Mouse (Mus musculus): Measurements from ENCODE around the gene Ubl3. TPM values are rescaled to one million over a fixed set of nuclear protein-coding genes. Genes with fewer than 3 reads are reported as not detected.

Ubl3 gene
- polyA plus RNA-seq, 1 experiment from 2014 or later: 81.3 TPM

DNA sequence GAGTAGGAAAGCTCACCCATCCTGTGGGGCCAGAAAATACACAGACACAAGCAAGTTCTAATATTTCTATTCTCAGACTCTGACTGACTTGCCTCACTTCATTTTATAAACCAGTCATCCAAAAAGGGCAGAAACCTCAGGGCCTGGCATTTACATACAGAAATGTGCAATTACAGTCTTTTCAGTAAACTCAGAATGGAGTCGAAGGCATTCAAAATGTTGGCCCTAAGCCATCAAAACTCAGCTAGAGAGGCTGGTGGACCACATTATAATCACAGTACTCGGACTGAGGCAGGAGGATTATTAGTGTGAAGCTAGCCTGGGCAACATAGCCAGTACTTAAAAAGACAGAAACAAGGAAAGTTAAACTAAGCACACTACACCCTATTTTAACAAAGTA is 5.6 kb downstream of the Ubl3 start:
- no peak overlapping the region for H3K4me2 ChIP-seq (ENCODE audit: low read length)
- no peak overlapping the region for H3K27ac ChIP-seq (replicated peaks in 1 of 2; ENCODE audit: control insufficient read depth in 1 of 2, insufficient read depth in 1 of 2, low read depth in 2 of 2, low read length in 2 of 2)
- no peaks in the 10 kb centered on the region for H3K36me3 ChIP-seq (ENCODE audit: control insufficient read depth, insufficient read depth, low read length)
- 48% methylated on average over 2 of the region's 2 CpGs for WGBS
- H3K9ac ChIP-seq (ENCODE audit: low read length): no peak overlapping the region
- peaks cover 16 to 47% of the 10 kb centered on the region in 2 experiments for H3K4me1 ChIP-seq (ENCODE audit: control insufficient read depth in 2 of 2, insufficient read depth in 2 of 2, low read length in 2 of 2)
- no peaks in the 10 kb centered on the region for H3K27me3 ChIP-seq (ENCODE audit: control insufficient read depth, insufficient read depth, low read length)
- H3K9me3 ChIP-seq (ENCODE audit: control insufficient read depth, low read length): no peaks in the 10 kb centered on the region
- ATAC-seq (ENCODE audit: insufficient number of reproducible peaks, insufficient read depth, low FRiP score, low read depth): no peak
- no peak overlapping the region for H3K4me3 ChIP-seq (ENCODE audit: control insufficient read depth in 1 of 2, insufficient read depth in 1 of 2, low read depth in 1 of 2, low read length in 2 of 2)

DNA sequence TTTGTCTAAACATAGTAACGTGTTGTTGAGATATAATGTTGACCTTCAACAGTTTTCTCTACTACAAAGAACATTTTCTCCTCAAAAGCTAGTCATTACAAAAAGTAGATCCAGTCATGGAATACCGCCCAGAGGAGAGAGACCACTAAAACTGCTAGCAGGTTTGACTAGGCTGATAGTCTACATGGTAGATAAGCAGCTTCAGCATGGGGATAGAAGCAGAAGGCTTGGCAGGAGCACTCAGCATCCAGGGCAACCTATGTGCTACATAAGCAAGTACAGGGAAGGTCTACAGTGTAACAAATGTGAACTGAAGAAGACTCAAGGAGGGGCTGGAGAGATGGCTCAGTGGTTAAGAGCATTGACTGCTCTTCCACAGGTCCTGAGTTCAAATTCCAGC is 7.9 kb downstream of the Ubl3 start:
- H3K4me1 ChIP-seq (ENCODE audit: control insufficient read depth in 2 of 2, insufficient read depth in 2 of 2, low read length in 2 of 2): peaks cover 14 to 46% of the 10 kb centered on the region in 2 experiments
- H3K4me3 ChIP-seq (ENCODE audit: control insufficient read depth in 1 of 2, insufficient read depth in 1 of 2, low read depth in 1 of 2, low read length in 2 of 2): no peak overlapping the region
- H3K9ac ChIP-seq (ENCODE audit: low read length): no peak overlapping the region
- WGBS: 79% methylated on average over 2 of the region's 2 CpGs
- no peaks in the 10 kb centered on the region for H3K36me3 ChIP-seq (ENCODE audit: control insufficient read depth, insufficient read depth, low read length)
- H3K27me3 ChIP-seq (ENCODE audit: control insufficient read depth, insufficient read depth, low read length): no peaks in the 10 kb centered on the region
- H3K9me3 ChIP-seq (ENCODE audit: control insufficient read depth, low read length): no peaks in the 10 kb centered on the region
- H3K27ac ChIP-seq (replicated peaks in 1 of 2; ENCODE audit: control insufficient read depth in 1 of 2, insufficient read depth in 1 of 2, low read depth in 2 of 2, low read length in 2 of 2): no peak overlapping the region
- H3K4me2 ChIP-seq (ENCODE audit: low read length): no peak overlapping the region
- ATAC-seq (ENCODE audit: insufficient number of reproducible peaks, insufficient read depth, low FRiP score, low read depth): no peak

DNA sequence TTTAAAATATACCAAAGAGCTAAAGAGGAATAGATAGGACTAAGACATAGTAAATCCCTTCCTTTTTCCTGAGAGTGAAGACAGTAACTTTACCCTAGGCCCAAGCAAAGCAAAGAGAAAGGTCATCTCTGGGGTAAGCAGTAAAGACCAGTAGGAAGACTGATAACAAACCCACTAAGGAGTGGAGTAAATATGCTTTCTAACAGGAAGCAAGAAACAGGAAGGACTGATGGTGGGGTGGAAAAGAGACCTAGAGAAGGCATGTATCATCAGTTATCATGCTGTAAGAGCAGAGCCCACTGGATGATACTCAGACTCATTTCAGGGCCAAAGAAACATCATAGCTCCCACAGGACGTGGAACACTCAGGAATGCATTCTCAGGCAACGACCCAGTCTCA is 10.4 kb downstream of the Ubl3 start:
- Histone ChIP-seq H3K4me1 (ENCODE audit: control insufficient read depth in 2 of 2, insufficient read depth in 2 of 2, low read length in 2 of 2) (peaks cover 6 to 23% of the 10 kb centered on the region in 2 experiments), H3K27ac (replicated peaks in 1 of 2; ENCODE audit: control insufficient read depth in 1 of 2, insufficient read depth in 1 of 2, low read depth in 2 of 2, low read length in 2 of 2) (no peak overlapping the region), H3K9ac (ENCODE audit: low read length) (no peak overlapping the region), H3K9me3 (ENCODE audit: control insufficient read depth, low read length) (no peaks in the 10 kb centered on the region), H3K27me3 (ENCODE audit: control insufficient read depth, insufficient read depth, low read length) (no peaks in the 10 kb centered on the region), H3K36me3 (ENCODE audit: control insufficient read depth, insufficient read depth, low read length) (no peaks in the 10 kb centered on the region), H3K4me3 (ENCODE audit: control insufficient read depth in 1 of 2, insufficient read depth in 1 of 2, low read depth in 1 of 2, low read length in 2 of 2) (no peak overlapping the region), H3K4me2 (ENCODE audit: low read length) (no peak overlapping the region)
- no peak for ATAC-seq (ENCODE audit: insufficient number of reproducible peaks, insufficient read depth, low FRiP score, low read depth)
- 18% methylated on average over 2 of the region's 2 CpGs for WGBS

DNA sequence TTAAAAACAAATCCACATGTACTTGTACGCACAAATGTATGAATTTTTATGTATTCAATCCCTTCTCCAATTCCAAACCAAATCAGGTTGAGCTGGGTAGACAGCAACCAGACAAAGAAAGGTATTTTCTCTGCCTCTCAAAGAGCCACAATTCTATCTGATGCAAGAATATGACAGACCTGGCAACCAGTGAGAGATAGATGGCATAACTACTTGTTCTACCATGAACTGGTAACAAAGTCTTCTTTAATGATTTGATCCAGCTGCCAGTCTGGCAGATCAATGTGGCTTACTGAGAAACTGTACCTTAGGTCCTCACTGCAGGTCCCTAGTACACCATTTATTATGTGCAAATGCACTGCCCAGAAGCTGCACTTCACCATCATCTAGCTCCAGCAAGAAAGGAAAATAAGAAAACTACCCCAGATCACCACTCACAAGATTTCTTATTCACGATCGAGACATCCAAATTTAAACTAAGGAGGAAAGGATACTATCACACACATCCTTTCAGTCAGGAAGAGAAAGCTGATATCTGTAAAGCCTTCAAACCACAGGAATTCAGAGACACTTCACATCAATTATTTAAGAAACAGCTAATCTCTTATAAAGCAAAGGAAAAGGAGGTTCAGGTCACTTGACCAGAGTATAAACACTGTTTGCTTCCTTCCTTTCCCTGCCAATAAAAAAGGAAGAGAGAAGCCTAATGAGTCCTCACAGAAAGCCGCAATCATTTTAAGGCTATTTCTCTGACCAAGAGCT is 16.7 kb downstream of the Ubl3 start:
- Histone ChIP-seq H3K27ac (replicated peaks in 1 of 2; ENCODE audit: control insufficient read depth in 1 of 2, insufficient read depth in 1 of 2, low read depth in 2 of 2, low read length in 2 of 2) (no peak overlapping the region), H3K27me3 (ENCODE audit: control insufficient read depth, insufficient read depth, low read length) (no peaks in the 10 kb centered on the region), H3K9ac (ENCODE audit: low read length) (no peak overlapping the region), H3K4me3 (ENCODE audit: control insufficient read depth in 1 of 2, insufficient read depth in 1 of 2, low read depth in 1 of 2, low read length in 2 of 2) (no peak overlapping the region), H3K4me2 (ENCODE audit: low read length) (no peak overlapping the region), H3K4me1 (ENCODE audit: control insufficient read depth in 2 of 2, insufficient read depth in 2 of 2, low read length in 2 of 2) (peaks cover 8 to 36% of the 10 kb centered on the region in 2 experiments; a peak in 3 of 4 replicates), H3K9me3 (ENCODE audit: control insufficient read depth, low read length) (no peaks in the 10 kb centered on the region), H3K36me3 (ENCODE audit: control insufficient read depth, insufficient read depth, low read length) (no peaks in the 10 kb centered on the region)
- 76% methylated on average over 4 of the region's 4 CpGs for whole genome bisulfite sequencing
- no peak for ATAC-seq (ENCODE audit: insufficient number of reproducible peaks, insufficient read depth, low FRiP score, low read depth)

DNA sequence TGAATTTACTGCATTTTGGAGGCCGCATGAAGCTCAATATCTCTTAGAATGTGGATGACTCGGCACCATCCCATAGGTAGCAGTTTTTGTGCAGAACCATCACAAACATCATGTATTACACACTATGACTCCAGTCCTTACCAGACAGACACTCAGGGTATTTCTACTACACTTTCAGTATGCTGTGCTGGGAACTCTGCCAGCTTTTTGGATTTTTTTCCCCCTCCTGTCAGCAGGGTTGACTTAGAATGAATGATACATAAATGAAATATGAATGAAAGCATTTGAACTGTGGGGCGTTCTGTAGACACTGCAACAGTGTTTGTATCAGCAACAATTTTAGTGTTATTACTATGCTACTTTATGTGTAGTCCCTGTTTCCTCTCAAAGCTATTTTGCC is 17.9 kb downstream of the Ubl3 start:
- no peak overlapping the region for H3K9ac ChIP-seq (ENCODE audit: low read length)
- H3K4me1 ChIP-seq (ENCODE audit: control insufficient read depth in 2 of 2, insufficient read depth in 2 of 2, low read length in 2 of 2): peaks cover 6 to 29% of the 10 kb centered on the region in 2 experiments; a peak in 3 of 4 replicates
- H3K4me3 ChIP-seq (ENCODE audit: control insufficient read depth in 1 of 2, insufficient read depth in 1 of 2, low read depth in 1 of 2, low read length in 2 of 2): no peak overlapping the region
- no peak for ATAC-seq (ENCODE audit: insufficient number of reproducible peaks, insufficient read depth, low FRiP score, low read depth)
- H3K27me3 ChIP-seq (ENCODE audit: control insufficient read depth, insufficient read depth, low read length): no peaks in the 10 kb centered on the region
- 48% methylated on average over 3 of the region's 3 CpGs for WGBS
- no peaks in the 10 kb centered on the region for H3K36me3 ChIP-seq (ENCODE audit: control insufficient read depth, insufficient read depth, low read length)
- H3K27ac ChIP-seq (replicated peaks in 1 of 2; ENCODE audit: control insufficient read depth in 1 of 2, insufficient read depth in 1 of 2, low read depth in 2 of 2, low read length in 2 of 2): no peak overlapping the region
- peak overlapping the region; percentile 28 for H3K4me2 ChIP-seq (ENCODE audit: low read length)
- H3K9me3 ChIP-seq (ENCODE audit: control insufficient read depth, low read length): no peaks in the 10 kb centered on the region

DNA sequence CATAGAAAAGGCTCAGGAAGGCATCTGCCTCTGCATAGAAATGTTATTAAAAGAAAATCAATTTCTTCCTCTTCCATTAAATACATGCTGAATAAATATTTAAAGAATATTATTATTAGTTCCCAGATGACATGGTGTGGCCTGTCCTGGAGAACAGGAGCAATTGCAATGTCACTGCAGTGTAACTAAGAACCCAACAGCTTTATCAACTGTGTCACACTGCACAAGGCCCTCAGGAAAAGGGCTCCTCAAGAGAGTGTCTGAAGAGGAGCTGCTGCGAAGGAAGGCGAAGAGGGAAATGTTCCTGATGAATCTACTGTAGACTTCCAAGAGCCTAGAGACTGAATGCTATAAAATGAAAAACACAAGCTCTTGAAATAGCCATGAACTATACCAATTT is 18.7 kb downstream of the Ubl3 start:
- H3K9ac ChIP-seq (ENCODE audit: low read length): no peak overlapping the region
- H3K27ac ChIP-seq (replicated peaks in 1 of 2; ENCODE audit: control insufficient read depth in 1 of 2, insufficient read depth in 1 of 2, low read depth in 2 of 2, low read length in 2 of 2): no peak overlapping the region
- H3K4me2 ChIP-seq (ENCODE audit: low read length): no peak overlapping the region
- H3K4me1 ChIP-seq (ENCODE audit: control insufficient read depth in 2 of 2, insufficient read depth in 2 of 2, low read length in 2 of 2): peaks cover 6 to 29% of the 10 kb centered on the region in 2 experiments; a peak in 3 of 4 replicates
- ATAC-seq (ENCODE audit: insufficient number of reproducible peaks, insufficient read depth, low FRiP score, low read depth): no peak
- H3K9me3 ChIP-seq (ENCODE audit: control insufficient read depth, low read length): no peaks in the 10 kb centered on the region
- no peaks in the 10 kb centered on the region for H3K27me3 ChIP-seq (ENCODE audit: control insufficient read depth, insufficient read depth, low read length)
- no peaks in the 10 kb centered on the region for H3K36me3 ChIP-seq (ENCODE audit: control insufficient read depth, insufficient read depth, low read length)
- 50% methylated on average over 2 of the region's 2 CpGs for WGBS
- H3K4me3 ChIP-seq (ENCODE audit: control insufficient read depth in 1 of 2, insufficient read depth in 1 of 2, low read depth in 1 of 2, low read length in 2 of 2): no peak overlapping the region

DNA sequence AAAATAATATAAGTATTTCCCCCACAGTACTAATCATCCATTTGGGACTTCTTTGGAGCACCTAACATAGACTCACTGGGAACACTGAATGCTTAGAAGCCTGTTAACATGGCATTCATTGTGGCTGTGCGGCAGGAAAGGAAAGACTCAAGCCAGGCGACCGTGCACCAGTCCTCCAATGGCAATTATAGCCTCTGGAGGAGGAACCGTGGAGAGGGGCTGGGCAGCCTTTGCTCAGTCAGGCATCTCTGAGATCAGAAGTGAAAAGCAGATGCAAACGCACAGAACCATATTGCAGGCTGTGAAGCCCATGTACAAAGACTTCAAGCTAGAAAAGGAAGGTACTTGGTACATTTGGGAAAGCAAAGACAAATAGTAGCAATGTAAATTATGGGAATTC is 20.4 kb downstream of the Ubl3 start:
- Histone ChIP-seq H3K27me3 (ENCODE audit: control insufficient read depth, insufficient read depth, low read length) (no peaks in the 10 kb centered on the region), H3K36me3 (ENCODE audit: control insufficient read depth, insufficient read depth, low read length) (no peaks in the 10 kb centered on the region), H3K9ac (ENCODE audit: low read length) (no peak overlapping the region), H3K4me2 (ENCODE audit: low read length) (no peak overlapping the region), H3K9me3 (ENCODE audit: control insufficient read depth, low read length) (no peaks in the 10 kb centered on the region), H3K4me3 (ENCODE audit: control insufficient read depth in 1 of 2, insufficient read depth in 1 of 2, low read depth in 1 of 2, low read length in 2 of 2) (no peak overlapping the region), H3K27ac (replicated peaks in 1 of 2; ENCODE audit: control insufficient read depth in 1 of 2, insufficient read depth in 1 of 2, low read depth in 2 of 2, low read length in 2 of 2) (no peak overlapping the region), H3K4me1 (ENCODE audit: control insufficient read depth in 2 of 2, insufficient read depth in 2 of 2, low read length in 2 of 2) (peaks cover 9 to 43% of the 10 kb centered on the region in 2 experiments)
- WGBS: 50% methylated on average over 5 of the region's 5 CpGs
- no peak for ATAC-seq (ENCODE audit: insufficient number of reproducible peaks, insufficient read depth, low FRiP score, low read depth)

DNA sequence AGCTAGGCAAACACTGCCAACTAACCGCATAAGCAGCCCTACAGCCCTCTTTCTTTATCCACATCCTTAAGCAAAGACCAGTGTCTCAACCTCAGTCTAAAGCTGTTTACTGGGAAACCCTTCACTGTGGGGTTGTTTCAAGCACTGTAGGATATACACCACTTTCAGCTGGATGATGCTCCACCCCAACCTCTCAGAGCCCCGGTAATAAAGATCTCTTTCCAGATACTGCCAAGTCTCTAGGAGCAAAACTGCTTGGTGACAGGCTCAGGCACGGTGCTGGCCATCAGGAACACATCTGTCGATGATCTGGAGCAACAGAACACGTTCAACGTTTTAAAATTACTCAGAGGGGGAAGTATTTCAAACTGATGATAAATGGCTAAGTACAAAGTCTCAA is 25.0 kb downstream of the Ubl3 start:
- no peak overlapping the region for H3K27ac ChIP-seq (replicated peaks in 1 of 2; ENCODE audit: control insufficient read depth in 1 of 2, insufficient read depth in 1 of 2, low read depth in 2 of 2, low read length in 2 of 2)
- H3K36me3 ChIP-seq (ENCODE audit: control insufficient read depth, insufficient read depth, low read length): no peaks in the 10 kb centered on the region
- no peak for ATAC-seq (ENCODE audit: insufficient number of reproducible peaks, insufficient read depth, low FRiP score, low read depth)
- 31% methylated on average over 6 of the region's 6 CpGs for WGBS
- no peak overlapping the region for H3K4me2 ChIP-seq (ENCODE audit: low read length)
- no peak overlapping the region for H3K9ac ChIP-seq (ENCODE audit: low read length)
- no peaks in the 10 kb centered on the region for H3K9me3 ChIP-seq (ENCODE audit: control insufficient read depth, low read length)
- H3K27me3 ChIP-seq (ENCODE audit: control insufficient read depth, insufficient read depth, low read length): no peaks in the 10 kb centered on the region
- no peak overlapping the region for H3K4me3 ChIP-seq (ENCODE audit: control insufficient read depth in 1 of 2, insufficient read depth in 1 of 2, low read depth in 1 of 2, low read length in 2 of 2)
- peaks cover 9 to 30% of the 10 kb centered on the region in 2 experiments for H3K4me1 ChIP-seq (ENCODE audit: control insufficient read depth in 2 of 2, insufficient read depth in 2 of 2, low read length in 2 of 2)

Data from heart, embryonic 14.5 days (tissue).